Mouse (Mus musculus) embryo, embryonic 10 days (tissue): ENCODE results near the gene Npas3.

Source experiments
- DNase-seq: peaks from one replicate; pipeline ENCODE4 v3.0.0-alpha.2; 2015; ENCODE audit warnings: low spot score

Npas3 gene

GRCm38 (mm10) chr12:53695324-53695723, 446.8 kb downstream of the Npas3 start:
- DNase-seq = no peak

- DNase-seq = no peak
Measured at GRCm38 (mm10) chr12:53697645-53698044, 449.2 kb downstream of the Npas3 start.

GRCm38 (mm10) chr12:53698483-53699227, 450.2 kb downstream of the Npas3 start:
- DNase-seq = no peak

GRCm38 (mm10) chr12:53719896-53720295, 471.4 kb downstream of the Npas3 start:
- DNase-seq = peak; percentile 55

- no peak for DNase-seq
Measured at GRCm38 (mm10) chr12:53722156-53722555, 473.7 kb downstream of the Npas3 start.

- DNase-seq = no peak
Measured at GRCm38 (mm10) chr12:53722718-53723698, 474.5 kb downstream of the Npas3 start.

GRCm38 (mm10) chr12:53729275-53729674, 480.8 kb downstream of the Npas3 start:
- DNase-seq = no peak

GRCm38 (mm10) chr12:53738549-53739292, 490.2 kb downstream of the Npas3 start:
- DNase-seq = no peak

- peak; percentile 40 for DNase-seq
Measured at GRCm38 (mm10) chr12:53746653-53747052, 498.2 kb downstream of the Npas3 start.

- no peak for DNase-seq
Measured at GRCm38 (mm10) chr12:53749375-53749774, 500.9 kb downstream of the Npas3 start.

GRCm38 (mm10) chr12:53752281-53753072, 504.0 kb downstream of the Npas3 start:
- DNase-seq = no peak

- no peak for DNase-seq
Measured at GRCm38 (mm10) chr12:53753368-53753937, 505.0 kb downstream of the Npas3 start.

GRCm38 (mm10) chr12:53754236-53754635, 505.8 kb downstream of the Npas3 start:
- DNase-seq = no peak

GRCm38 (mm10) chr12:53757631-53758030, 509.2 kb downstream of the Npas3 start:
- no peak for DNase-seq

- DNase-seq = no peak
Measured at GRCm38 (mm10) chr12:53758356-53758755, 509.9 kb downstream of the Npas3 start.

- DNase-seq = no peak
Measured at GRCm38 (mm10) chr12:53764143-53764542, 515.7 kb downstream of the Npas3 start.

GRCm38 (mm10) chr12:53768392-53768791, 519.9 kb downstream of the Npas3 start:
- peak; percentile 68 for DNase-seq

GRCm38 (mm10) chr12:53771394-53771936, 523.0 kb downstream of the Npas3 start:
- DNase-seq = no peak

GRCm38 (mm10) chr12:53781850-53782552, 533.5 kb downstream of the Npas3 start:
- no peak for DNase-seq

GRCm38 (mm10) chr12:53789501-53789900, 541.0 kb downstream of the Npas3 start:
- no peak for DNase-seq
